Mouse (Mus musculus) Muller cell, postnatal 12 days (primary cell): ENCODE data around the gene Ghr.

Experiments used
- DNase-seq: peaks from one replicate; pipeline ENCODE4 v3.0.0-alpha.2; 2015; ENCODE audit errors: inconsistent ontology term

The Ghr gene

DNA sequence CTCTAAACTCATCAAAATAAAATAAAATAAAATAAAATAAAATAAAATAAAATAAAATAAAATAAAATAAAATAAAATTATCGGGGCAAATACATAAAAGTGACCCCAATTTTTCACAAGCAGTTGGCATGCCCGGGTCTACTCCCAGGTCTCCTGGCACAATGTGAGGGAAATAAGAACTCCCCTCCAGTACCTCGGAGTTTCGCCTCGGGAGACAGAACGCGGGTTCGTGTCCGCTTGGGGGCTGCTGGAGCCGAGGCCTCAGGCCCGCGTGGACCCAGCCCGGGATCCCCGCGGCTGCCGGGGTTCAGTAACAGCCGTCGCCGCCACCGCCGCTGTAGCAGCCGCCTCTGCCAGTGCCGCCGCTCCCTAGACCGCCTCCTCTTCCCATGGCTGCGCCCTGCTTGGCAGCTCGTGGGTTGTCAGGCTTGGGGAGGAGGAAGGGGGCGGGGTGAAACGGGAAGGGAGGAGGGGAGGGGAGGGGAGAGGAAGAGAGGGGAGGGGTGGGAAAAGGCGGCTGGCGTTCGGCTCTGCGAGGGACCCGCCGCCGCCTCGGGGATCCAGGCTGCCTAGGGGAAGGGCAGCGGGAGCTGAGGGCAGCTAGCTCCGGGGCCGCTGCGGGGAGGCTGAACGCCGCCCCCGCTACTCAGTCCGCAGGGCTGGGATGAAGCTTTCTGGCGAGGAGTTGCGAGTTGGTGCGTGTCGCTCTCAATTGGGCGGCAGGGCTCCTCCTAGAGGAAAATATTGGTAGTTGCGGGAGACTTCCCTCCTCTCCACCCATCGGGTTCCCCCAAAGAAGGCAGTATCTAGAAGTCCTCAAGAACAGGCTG is at the start of gene Ghr:
Gene Ghr (minus strand): TSS at position 686 of the 830 bp plus-strand sequence.
- peak; percentile 95 for DNase-seq

DNA sequence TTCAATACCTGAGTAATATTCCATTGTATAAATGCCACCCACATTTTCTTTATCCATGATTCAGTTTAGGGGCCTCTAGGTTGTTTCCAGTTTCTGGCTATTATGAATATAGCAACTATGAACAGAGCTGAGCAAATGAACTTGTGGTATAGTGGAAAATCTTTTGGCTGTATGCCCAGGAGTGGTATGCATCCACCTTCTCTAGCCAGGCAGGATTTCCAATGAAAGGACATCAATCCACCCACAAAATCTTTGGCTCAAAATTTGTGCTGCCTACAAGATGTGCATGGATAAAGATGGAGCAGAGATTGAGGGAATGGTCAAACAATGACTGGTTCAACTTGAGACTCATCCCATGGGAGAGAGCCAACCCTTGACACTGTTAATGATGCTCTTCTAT is 39.5 kb upstream of the Ghr start:
- DNase-seq: peak; percentile 87

DNA sequence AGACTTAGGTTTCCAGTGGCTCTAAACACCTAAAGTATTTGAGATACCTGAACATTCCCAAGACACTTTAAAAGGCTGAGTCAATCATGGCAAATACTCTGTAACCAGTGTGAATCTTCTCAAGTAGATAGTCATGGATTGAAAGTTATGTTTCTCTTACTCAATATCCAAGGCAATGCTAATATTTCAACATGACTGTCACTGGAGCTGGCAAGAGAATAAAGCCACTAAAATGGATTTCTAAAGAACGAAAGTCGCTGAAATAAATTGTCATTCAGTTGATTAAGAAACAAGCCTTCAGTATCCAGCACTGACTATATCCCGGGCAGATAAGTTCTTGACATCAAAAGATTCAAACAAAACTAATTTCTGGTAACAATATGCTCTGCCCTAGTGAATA is 37.1 kb upstream of the Ghr start:
- DNase-seq: no peak

DNA sequence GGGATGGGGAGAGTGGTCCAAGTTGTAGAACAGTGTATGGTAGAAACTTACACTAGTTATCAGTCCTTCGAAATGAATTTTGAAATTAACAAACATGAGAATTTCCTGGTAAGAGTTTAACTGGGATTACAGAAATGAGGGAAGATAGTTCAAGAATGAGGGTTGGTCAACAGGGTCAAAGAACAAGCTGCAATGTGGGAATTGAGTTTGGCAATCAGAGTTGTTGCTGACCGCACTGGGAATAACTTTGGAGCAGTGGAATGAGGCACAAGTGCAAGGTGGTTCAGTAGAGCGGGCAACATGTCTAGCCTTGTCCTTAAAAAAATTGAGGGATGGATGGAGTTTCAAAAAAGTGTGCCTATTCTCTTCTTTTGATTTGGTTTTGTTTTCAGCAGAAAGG is 35.0 kb upstream of the Ghr start:
- DNase-seq: no peak

DNA sequence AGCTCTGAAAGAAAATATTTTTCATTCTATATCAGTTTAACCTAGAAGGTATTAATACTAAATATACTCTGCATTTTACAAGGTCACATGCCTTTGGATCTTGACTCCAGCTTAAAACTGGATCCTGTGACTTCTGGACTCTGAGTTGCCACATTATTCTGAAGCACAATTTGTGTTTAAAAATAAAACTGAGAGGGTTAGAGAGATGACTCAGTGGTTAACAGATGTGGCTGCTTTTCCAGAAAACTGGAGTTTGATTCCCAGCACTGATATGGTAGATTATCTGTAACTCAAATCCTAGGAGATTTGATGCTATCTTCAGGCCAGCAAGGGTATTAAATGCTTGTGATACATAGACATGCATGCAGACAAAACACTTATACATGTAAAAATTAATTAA is 28.7 kb upstream of the Ghr start:
- DNase-seq: no peak

DNA sequence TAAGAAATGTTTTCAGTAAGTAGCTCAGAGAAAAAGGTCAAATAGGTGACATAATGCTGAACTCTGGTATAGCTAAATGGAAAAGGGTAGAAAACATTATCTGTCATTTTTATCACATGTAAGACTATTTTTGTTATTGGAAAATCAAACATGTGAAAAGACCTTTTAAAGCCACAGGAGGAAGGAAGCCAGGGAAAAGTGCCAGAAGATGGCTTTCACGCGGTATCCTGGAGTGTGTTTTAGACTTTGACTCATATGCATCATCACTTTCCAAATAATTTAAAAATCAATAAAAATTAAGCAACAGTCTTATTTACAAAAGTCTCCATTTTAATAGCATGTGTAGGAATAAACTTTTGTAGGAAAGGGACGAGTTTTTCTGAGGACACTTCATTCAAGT is 24.7 kb upstream of the Ghr start:
- no peak for DNase-seq

DNA sequence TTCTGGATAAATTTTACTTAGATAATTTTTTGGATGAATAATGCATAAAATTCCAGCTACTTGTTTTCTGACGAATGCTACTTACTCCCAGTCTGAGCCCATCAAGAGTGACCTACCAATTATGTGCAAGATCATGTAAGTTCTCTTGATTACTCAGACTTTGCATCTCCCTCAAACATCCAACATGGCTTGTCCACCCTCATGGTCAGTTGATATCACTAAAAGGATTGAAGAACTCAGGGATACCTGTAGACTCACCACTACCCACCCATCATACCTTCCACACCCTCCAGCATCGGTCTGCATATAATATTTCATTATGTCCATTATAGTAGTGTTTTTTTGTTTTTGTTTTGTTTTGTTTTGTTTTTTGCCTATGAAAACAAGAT is 18.8 kb upstream of the Ghr start:
- no peak for DNase-seq

DNA sequence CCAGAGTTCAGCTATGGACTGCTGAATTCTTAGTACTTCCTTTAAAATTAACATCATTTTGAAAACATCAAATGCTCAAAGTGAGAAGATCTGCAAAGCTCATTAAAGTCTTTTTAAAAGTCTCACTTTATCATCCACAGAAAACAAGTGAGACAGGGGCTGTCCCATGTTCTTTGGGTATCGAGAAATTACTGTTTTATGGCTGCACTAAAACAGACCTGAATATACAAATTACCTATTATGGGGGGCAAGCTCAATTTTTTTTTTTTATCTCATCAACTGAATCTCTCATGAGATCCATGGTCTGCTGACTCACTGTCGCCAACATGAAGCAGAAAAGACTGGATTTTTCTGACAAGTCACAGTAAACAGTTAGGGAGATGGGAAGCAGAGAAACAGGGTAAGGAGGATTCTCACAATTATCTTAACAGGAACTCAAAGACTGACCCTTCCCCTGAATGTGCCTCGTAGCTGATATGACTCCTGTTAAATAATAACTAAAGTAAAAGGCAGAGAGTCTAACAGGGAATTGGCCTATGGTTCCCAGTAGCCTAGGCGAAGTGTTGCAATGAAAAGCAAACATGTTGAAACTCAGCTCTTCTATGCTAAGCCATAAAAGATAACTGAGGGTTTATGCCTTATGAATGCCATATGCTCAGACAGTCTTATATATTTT is 18.3 kb upstream of the Ghr start:
- no peak for DNase-seq

DNA sequence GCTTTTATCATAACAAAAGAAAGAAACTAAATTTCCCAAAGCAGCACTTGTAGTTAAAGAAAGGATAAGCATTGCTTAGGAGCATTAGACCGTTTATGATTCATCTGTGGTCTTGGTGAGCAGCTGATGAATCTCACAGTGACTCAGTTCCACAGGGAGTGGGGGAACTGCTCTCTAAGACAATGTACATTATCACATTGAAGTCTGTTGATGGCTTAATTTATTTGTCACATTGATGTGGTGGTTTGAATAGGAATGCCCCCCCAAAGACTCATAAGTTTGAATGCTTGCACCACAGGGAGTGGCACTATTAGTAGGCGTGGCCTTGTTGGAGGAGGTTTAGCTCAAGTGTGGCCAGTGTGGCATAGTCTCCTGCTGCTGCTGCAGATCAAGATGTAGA is 4.6 kb upstream of the Ghr start:
- DNase-seq: peak; percentile 80

DNA sequence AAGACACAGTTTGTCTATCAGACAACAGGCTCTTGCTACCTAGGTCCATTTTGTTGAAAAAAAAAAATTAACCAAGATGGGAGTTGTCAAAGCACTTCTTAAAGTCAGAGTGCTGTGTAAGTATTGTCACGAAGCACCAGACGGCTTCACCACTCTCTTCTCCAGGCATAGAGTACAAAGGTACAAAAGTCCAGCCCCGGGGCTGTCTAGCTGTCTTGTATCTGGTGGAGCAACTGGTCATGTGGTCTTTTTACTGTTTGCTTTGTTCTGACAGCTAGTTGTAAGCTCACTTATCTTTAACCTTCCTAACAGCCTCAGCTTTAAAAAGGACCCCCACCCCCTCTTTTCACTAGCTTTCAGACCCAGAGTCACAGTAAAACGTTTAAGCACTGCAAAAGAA is 1.1 kb upstream of the Ghr start:
- no peak for DNase-seq

DNA sequence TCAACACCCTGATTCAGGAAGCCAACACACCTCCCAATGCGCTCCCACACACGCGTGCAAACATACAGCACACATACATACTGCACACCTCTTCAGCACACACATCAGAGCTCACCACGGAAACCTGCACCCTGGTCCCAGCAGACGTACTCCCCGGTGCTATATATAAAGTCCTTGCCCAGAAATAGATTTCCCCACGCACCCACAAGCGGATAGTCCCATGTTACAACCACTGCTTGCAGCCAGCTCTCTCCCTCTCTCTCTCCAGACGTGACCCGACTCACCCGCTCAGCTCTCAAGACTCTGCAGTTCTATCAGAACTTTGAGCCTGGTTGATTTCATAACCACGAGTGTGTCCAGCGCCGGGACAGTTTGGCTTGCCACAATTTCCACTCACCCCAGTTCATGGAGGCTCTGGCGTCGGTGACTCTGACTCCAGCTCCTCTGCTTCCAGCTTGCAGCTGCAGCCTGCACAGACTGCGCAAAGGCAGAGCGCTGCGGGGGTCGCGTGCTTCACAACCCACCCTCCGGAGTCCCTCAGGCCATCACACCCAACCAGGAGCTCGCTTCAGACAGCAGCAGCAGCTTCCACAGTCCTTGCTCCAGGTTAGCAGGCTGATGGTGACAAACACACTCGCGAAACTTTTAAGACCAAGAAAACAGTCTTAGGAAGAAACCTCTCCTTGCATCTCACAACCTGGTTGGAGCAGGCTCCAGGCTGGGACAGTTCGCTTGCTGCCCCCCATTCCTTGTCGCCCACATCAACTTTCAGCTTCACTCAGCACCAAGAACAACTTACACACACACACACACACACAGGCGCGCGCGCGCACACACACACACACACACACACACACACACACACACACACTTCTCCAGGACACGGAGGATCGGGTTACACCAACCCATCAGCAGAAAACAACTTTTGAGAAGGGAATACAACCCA is 1.2 kb downstream of the Ghr start:
- DNase-seq: peak; percentile 75

DNA sequence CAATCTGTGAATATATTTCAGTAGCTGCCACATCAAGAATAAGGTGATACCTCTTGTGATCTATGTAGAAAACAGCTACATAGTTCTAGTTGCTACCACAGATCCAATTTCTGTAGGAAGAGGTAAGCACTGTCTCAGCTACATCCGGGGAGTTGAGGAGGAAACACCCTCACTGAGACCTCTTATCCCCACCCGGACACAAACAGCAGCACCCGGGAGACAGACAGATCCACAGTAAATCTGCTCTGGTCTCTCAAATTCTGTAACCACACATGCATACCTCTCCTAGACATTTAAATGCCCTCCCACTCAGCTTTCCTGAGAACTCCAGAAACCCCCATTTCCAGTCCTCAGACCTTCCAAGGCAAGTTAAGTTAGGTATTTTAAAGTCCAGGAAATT is 2.0 kb downstream of the Ghr start:
- DNase-seq: peak; percentile 44

DNA sequence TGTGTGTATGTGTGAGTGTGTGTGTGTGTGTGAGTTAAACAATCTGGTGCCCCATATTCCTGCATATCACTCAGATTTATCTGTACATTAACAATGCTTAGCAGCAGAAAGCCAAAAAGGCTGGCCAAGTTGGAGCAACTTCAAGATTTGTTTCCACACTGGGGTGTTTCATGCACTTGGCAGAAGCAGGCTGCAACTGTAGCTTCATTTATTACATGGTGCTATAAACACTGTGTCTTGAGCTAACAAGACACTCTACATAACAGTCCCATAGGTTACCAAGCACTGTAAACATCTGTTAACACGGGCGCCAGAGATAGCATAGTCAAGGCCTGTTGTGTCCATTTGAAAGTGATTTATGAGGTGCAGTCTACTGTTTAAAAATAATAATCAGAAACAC is 3.1 kb downstream of the Ghr start:
- no peak for DNase-seq

DNA sequence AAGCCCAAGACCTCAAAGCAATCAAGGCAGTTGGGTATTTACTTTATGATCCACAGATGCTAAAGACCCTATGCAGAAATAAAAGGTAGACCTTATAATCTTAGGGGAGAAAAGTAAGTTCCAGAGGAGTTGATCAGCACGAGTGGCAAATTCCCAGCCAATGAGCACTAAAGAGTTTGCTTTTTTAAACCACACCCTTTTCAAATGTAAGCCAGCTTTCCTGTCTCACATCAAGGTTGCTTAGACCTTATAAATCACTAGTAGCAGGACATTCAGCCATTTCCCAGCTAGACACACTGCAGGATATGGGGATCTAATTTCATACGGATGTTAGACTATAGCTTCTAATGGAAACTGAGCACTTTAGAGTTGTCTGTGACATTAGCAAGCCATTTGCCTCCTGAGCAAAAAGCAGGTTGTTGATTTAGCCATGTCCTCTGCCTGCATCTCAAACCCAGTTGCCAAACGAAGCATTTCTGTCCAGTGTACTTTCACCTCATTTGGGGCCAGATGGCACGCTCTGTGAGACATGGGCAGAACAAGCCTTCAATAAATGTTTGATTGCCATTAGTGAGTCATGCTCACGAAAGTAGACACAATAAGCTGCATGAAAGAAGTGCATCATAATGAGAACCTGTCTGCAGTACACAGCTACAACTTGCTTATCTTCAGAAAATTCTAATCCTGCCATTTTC is 4.9 kb downstream of the Ghr start:
- DNase-seq: peak; percentile 31

DNA sequence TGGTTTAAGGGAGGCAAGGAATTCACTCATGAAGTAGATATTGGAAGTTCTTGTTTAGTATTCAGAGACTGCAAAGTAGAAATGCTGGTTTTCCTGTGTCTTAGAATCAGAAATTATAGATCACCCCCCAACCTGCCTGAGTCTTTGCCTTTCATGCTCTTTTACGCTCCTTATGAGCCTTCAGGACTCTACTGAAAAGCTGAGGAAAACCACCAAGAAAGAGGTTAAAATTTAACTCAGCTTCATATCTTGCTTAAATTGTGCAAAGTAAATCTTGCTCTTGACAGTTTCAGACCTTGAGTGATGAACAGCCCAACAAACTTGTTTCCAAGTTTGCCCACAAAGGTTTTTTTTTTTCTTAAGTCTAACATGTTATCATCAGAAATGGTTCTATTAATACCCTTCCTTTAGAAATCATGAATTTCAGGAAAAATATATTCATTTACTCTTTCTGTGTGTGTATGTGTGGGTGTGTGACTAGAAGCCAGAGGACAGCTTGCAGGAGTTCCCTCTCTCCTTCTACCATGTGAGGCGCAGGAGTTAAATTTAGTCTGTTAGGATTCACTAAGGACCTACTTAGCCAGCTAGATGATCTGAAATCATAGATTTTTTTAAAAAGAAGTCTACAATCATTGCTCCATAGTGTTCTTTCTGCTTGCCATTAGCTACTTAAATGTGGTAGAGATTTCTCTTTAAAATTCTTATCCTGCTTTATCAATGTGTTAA is 14.0 kb downstream of the Ghr start:
- DNase-seq: no peak

DNA sequence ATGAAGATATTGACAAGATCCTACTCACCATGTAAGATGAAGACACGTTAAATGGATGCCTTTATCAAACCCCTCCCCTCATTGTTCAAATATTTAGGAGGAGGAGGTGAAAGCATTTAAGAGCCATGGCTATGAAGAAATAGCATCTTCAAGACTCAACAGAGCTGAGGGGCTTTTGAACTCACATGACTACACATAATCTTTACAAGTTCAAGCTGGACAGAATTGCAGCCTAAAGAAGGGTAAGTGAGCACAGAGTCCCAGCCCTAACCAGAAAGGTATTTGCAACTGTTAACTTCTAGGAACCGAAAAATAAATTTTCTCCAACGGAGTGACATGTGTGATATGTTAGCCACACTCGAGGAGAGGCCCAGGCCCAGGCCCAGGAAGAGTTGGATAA is 18.7 kb downstream of the Ghr start:
- no peak for DNase-seq

DNA sequence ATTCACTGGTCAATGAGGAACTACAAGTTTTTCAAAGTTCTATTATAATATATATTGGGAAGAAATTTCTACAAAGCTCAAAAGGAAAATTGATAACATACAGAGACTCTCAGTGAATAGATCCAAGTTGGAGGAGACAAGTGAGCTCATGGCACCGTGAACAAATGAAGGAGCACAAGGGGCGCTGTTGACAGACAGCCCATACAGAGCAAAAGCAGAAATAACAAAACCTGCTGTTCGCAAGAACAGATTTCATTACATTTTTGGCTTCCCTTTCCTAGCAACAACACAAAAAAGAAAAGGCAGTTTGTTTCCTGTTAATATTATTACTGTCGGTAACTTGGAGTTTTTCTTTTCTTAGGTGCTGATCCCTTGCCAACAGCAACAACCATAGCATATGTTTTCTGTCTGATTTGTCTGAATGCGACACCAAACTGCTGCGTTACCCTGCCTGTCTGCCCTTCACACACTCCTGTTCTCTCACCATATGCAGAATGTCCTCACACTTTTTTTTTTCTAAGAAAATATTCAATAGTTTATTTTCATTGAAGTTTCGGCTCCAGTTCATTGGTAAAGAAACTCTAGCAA is 19.3 kb downstream of the Ghr start:
- DNase-seq: no peak

DNA sequence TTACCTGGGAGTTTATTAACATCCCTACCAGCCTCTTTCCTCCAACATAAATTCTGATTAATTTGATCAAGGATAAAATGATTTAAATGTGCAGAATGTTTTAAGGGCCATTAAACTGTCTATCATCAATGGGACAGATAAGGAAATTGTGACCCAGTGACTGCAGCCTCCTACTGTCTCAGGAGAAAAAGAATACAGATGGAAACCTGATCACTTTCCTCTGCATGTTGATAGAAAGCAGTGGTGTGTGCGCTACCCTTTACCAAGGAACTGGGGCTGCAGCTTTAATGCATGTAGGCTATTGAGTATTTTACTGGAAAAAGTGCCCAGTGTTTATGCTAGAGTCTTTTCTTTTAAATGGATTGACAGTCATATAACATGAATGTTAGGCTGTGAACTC is 19.8 kb downstream of the Ghr start:
- DNase-seq: no peak

DNA sequence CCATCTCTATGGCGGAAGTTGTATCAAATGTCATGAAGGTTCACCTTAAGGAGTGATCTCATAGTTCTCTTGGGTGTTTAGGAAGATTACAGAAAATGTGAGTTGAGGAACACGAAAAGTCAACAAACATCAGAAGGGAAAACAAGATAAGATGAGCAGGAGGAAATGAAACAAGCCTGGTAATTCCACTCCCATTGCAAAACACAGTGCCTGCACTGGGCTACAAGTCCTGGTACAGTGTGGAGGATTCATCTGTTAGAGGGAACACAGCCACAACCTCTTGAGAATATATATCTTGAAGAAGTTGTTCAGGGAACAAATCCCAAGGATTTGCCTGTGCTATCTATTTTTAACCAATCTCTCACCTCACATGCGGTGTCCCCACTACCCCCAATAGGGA is 24.8 kb downstream of the Ghr start:
- no peak for DNase-seq

DNA sequence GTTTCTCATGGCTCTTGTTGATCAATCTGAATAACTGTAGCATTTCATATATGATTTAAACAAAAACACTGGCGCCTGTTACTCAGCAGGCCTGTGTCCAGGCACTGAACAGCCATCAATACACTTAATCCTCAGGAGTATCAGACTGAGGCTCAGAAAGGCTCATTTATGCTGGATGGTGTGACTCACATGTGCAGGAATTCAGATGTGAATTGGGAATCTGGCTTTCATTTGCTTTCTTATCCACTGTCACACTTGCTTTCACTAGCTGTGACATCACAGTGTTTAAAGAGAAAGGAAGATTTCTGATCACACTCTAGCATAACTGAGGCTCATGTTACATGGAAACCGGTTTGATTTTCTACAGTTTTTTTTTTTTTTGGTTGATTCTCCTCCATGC is 39.0 kb downstream of the Ghr start:
- peak; percentile 79 for DNase-seq
